Mouse (Mus musculus): ENCODE measurements at regions not wholly inside any gene's neighbourhood (a gene's known extent, or its start where the extent isn't known, plus 50 kb on each side); places are given as distances from the start of the nearest gene placed in this dataset.

DNA sequence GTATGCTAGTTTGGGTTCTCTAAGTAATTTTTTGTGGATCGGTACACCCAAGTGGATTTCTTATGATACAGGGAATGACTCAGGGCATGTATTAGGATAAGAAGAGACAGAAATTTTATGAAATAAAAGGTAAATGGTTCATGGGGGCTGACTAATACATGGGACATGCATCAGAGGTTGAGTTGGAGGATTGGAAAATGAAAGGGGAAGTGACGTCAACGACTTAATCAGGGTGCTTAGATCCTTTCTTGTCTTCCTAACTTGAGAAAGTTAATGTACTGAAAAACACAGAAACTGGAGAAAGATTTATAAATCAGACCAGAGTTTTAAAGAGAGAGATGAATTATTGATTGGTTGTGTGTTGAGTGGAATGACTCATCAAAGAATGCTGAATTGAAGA lies 193.8 kb downstream of the Rassf9 start:
- DNase-seq (ENCODE audit: low spot score), result no peak

DNA sequence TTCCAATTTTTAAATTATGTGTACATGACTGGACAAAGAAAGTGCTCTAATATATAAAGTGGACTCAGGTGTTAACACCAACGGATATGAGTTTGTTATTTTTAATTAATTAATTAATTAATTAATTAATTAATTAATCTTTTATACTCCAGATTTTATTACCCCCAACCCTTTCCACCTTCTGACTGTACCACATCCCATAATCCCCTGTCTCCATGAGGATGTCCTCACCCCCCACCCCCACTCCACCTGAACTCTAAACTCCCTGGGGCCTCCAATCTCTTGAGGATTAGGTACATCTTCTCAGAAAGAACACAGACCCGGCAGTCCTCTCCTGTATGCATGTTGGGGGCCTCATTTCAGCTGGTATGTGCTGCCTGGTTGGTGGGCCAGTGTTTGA lies 182.8 kb downstream of the Rassf9 start:
- DNase-seq (ENCODE audit: low spot score), result no peak

- DNase-seq (ENCODE audit: low spot score), result no peak
These were observed 177.9 kb downstream of the Rassf9 start for GRCm38 (mm10) chr10:102689966-102690365.

GRCm38 (mm10) chr10:102686667-102687397 lies 174.8 kb downstream of the Rassf9 start:
- no peak for DNase-seq (ENCODE audit: low spot score)

GRCm38 (mm10) chr10:102685833-102686434 lies 173.9 kb downstream of the Rassf9 start:
- DNase-seq (ENCODE audit: low spot score), result no peak

DNA sequence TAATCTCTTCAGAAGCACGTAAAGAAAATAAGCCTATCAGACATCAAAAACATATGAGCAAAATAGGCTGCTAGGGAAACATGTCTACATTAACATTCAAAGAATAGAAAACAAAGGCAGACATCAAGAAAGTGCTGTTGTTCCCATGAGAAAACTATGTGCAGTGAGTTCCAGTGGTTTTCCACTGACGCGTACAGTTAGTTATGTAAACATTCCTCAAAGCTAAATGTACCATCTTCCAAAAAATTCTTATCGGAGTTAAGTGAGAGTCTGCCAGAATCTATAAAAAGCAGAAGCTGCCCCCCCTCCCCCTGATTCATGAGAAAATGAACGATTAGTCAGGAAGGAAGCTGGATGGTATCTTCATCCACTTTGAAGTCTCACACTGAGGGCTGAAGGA lies 155.3 kb downstream of the Rassf9 start:
- no peak for DNase-seq (ENCODE audit: low spot score)

DNA sequence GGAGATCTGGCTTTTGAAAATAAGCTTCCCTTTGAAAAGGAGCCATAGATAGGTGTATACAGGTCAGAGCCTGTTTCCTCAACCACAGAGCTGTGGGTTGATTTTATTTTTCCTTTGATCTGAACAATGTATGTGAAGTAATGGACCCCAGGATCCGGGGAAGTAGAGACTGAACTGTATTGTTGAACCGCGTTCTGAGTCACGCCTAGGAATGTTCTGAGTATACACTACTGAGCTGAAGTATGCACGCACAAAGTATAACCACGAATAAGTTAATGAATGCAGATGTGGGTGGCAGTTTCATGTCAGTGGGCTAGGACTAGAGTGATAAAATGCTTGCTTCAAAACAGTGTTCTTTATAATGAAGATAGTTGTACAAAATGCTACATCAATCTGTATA lies 147.7 kb downstream of the Rassf9 start:
- no peak for DNase-seq (ENCODE audit: low spot score)

DNA sequence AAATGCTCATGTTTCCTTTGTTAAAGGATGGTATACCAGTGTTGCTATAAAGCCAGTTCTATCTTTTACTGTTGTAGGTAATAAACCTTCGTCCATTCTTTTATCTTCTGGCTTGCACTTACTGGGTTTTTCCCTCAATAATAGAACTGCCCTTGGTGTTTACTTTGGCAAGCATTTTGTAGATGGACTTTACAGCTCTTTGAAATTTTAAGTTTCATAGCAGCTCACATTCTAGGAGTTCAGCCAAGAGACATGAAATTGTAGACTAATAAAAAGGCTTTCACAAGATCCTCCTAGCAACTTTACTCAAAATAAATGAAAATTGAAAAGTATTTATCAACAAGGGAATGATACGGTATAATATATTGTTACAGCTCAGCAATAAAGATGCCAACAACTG lies 124.5 kb downstream of the Rassf9 start:
- DNase-seq (ENCODE audit: low spot score), result no peak

DNA sequence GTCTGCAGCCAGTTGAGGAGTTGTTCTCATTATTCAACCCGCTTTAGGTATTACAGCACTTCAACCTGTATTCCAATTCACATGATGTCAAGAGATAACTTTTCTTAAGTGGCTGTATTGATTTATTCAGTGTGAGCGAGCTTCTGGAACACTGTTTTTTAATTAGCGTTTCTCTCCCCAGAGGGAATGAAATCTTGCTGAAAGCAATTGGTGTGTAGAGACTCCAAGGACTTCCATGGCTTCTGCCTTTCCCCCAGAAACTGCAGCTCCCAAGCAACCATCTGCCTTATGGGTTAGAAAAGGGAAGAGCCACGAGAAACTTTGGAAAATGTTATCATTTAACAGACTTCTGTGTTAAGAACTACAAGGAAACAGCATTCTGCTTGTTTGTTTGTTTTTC lies 121.4 kb downstream of the Rassf9 start:
- no peak for DNase-seq (ENCODE audit: low spot score)

GRCm38 (mm10) chr10:102628609-102629008 lies 116.6 kb downstream of the Rassf9 start:
- DNase-seq (ENCODE audit: low spot score), result no peak

DNA sequence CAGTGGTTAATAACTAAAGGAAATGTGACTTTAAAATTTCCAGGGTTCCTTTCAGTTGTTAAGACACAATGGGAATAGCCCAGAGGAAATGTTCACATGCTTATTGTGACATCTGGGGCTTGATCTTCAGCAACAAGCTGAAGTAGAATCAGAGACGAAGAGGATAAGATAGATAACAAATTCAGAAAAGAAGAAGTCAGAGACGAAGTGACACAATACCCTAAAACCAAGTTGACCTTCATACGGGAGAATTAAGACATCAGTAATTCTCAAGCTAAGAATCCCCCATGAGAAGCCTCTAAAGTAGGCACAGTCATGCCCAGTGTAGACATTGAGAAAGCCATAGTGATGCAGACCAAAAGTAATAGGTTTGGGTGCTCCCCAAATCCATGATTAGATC lies 111.9 kb downstream of the Rassf9 start:
- no peak for DNase-seq (ENCODE audit: low spot score)

DNA sequence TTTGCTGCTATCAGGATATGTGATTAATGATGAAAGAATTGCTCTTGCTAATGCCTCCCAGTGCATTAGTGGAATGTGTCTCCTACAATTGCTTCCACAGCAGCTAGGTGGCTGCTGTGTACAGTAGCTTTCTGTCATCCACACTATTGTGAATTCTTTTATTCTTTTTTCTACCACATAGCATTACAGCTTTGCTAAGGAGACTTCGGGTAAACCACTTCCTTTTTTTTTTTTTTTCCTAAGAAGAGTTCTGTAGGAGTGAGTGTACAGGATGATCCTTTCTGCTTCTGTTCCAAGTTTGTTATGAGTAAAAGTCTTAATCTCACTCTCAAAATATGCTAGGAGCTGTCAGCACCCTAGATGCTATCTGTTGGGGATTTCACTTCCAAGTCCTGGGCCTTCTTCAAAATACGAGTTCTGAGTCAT lies 110.6 kb downstream of the Rassf9 start:
- DNase-seq (ENCODE audit: low spot score), result no peak

DNA sequence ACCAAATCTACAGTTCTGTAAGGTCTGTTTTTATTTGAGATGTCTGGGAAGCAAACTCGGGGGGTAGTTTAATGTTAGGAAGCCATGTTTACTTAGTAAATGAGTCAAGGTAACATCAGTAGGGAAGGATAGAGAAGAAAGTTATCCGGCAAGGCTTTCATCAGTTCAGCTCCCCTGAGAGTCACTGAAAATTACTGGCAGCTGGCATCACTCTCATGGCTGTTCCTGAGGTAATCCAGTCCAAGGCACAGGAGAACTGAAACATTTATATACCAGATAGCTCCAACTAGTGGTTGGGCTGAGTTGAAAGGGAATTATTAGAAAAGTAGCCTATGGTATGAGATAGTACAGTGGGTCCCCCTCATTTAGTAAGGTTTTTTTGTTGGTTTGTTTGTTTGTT lies 106.7 kb downstream of the Rassf9 start:
- DNase-seq (ENCODE audit: low spot score), result no peak

GRCm38 (mm10) chr10:102615962-102616595 lies 104.1 kb downstream of the Rassf9 start:
- DNase-seq (ENCODE audit: low spot score), result no peak
